Mouse (Mus musculus) forebrain, embryonic 15.5 days (tissue): ENCODE data around the gene Sostdc1. TPM values are rescaled to one million over a fixed set of nuclear protein-coding genes. Genes with fewer than 3 reads are reported as not detected.

Source experiments
- ATAC-seq: fragments of 200-750 bp; cut with Nextera tagmentation; replicated peaks from 2 replicates; pipeline ENCODE4 v1.8.0; 2017; ENCODE audit warnings: mild to moderate bottlenecking, moderate TSS enrichment, moderate library complexity
- H3K27ac ChIP-seq: fragments of 300-500 bp; sonication (generic); replicated peaks from 2 replicates; pipeline ENCODE4 v1.5.1; 2015; ENCODE audit warnings: mild to moderate bottlenecking, inconsistent platforms
- H3K27me3 ChIP-seq: fragments of 300-500 bp; sonication (generic); 2 replicates; pipeline ENCODE4 v1.6.1; 2015; ENCODE audit warnings: inconsistent platforms
- H3K36me3 ChIP-seq: fragments of 300-500 bp; sonication (generic); 2 replicates; pipeline ENCODE4 v1.6.1; 2015; ENCODE audit warnings: mild to moderate bottlenecking, inconsistent platforms
- H3K4me1 ChIP-seq: fragments of 300-500 bp; sonication (generic); 2 replicates; pipeline ENCODE4 v1.6.1; 2015; ENCODE audit warnings: inconsistent platforms
- H3K4me2 ChIP-seq: fragments of 300-500 bp; sonication (generic); replicated peaks from 2 replicates; pipeline ENCODE4 v1.6.1; 2015; ENCODE audit warnings: mild to moderate bottlenecking, inconsistent platforms
- H3K4me3 ChIP-seq: fragments of 300-500 bp; sonication (generic); 2 replicates; pipeline ENCODE4 v1.5.1; 2015; ENCODE audit warnings: mild to moderate bottlenecking, inconsistent platforms
- H3K9ac ChIP-seq: fragments of 300-500 bp; sonication (generic); replicated peaks from 2 replicates; pipeline ENCODE4 v1.6.1; 2015; ENCODE audit warnings: mild to moderate bottlenecking, inconsistent platforms
- H3K9me3 ChIP-seq: fragments of 300-500 bp; sonication (generic); 2 replicates; pipeline ENCODE4 v1.6.1; 2016; ENCODE audit warnings: inconsistent platforms
- WGBS: fragments of 180-500 bp; shearing (Covaris S2); methylation state at CpG from one replicate; pipeline ENCODE4 v1.1.7; 2015; ENCODE audit warnings: mixed read lengths; 5-methylcytosine and 5-hydroxymethylcytosine counted together
- polyA plus RNA-seq: library from polyadenylated mRNA; unstranded; fragments of >200 nt; fragmentation: Nextera tagmentation; extraction: Ambion mirVana; gene quantifications from 2 replicates; pipeline ENCODE4 v1.2.1, GENCODE M21; 2015

Sostdc1 gene
- polyA plus RNA-seq, 1 experiment from 2014 or later = 15.3 TPM

- H3K4me1 ChIP-seq = peaks cover 28% of the 10 kb centered on the region
- H3K27ac ChIP-seq = no peak overlapping the region
- H3K4me3 ChIP-seq = no peak overlapping the region
- no peak for ATAC-seq
- no peaks in the 10 kb centered on the region for H3K36me3 ChIP-seq
- H3K4me2 ChIP-seq = no peak overlapping the region
- no peaks in the 10 kb centered on the region for H3K27me3 ChIP-seq
- no peak overlapping the region for H3K9ac ChIP-seq
- 37% methylated on average over 3 of the region's 3 CpGs for WGBS
- no peaks in the 10 kb centered on the region for H3K9me3 ChIP-seq
Observed at GRCm38 (mm10) chr12:36316056-36316455, 2.1 kb downstream of the Sostdc1 start.

GRCm38 (mm10) chr12:36317036-36317819 lies 3.3 kb downstream of the Sostdc1 start:
- H3K4me1 ChIP-seq = peaks cover 28% of the 10 kb centered on the region
- H3K27ac ChIP-seq = no peak overlapping the region

GRCm38 (mm10) chr12:36317820-36318135 lies 3.8 kb downstream of the Sostdc1 start:
- H3K4me3 ChIP-seq = no peak overlapping the region
- WGBS = 12% methylated on average over 3 of the region's 3 CpGs

More at GRCm38 (mm10) chr12:36317036-36317819, 3.3 kb downstream of the Sostdc1 start:
- Histone ChIP-seq H3K4me2 (peak overlapping the region; percentile 94), H3K27me3 (no peaks in the 10 kb centered on the region), H3K9me3 (no peaks in the 10 kb centered on the region), H3K36me3 (no peaks in the 10 kb centered on the region), H3K9ac (peak overlapping the region; percentile 43), H3K4me3 (peak overlapping the region; percentile 48)
- WGBS = 1% methylated on average over 30 of the region's 30 CpGs
- ATAC-seq = peak; percentile 88

DNA sequence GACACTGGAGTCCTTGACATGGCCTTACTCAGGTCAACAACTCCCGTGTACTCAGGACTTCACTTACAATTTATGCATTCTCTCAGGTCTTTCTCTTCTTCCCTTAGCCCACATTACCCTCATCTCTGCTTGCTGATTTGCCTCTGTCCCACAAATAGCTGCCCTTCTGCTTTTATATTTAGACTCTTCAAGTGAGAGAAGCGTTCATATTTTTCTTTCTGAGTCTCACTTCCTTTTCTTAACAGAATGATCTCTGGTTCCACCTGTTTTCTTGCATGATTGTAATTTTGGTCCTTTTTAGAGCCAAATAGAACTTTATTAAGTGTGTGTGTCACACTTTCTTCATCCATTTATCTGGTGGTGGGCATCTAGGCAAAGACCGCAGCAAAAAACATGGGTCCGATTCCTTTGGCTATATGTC lies 12.2 kb downstream of the Sostdc1 start:
- Histone ChIP-seq H3K36me3 (no peaks in the 10 kb centered on the region), H3K27ac (no peak overlapping the region), H3K4me2 (no peak overlapping the region), H3K27me3 (no peaks in the 10 kb centered on the region), H3K4me3 (no peak overlapping the region), H3K9ac (no peak overlapping the region), H3K4me1 (no peaks in the 10 kb centered on the region), H3K9me3 (no peaks in the 10 kb centered on the region)
- 92% methylated on average over 4 of the region's 4 CpGs for WGBS
- no peak for ATAC-seq

More at GRCm38 (mm10) chr12:36317820-36318135, 3.8 kb downstream of the Sostdc1 start:
- H3K27me3 ChIP-seq = no peaks in the 10 kb centered on the region
- no peaks in the 10 kb centered on the region for H3K36me3 ChIP-seq
- ATAC-seq = no peak
- no peaks in the 10 kb centered on the region for H3K9me3 ChIP-seq
- peak overlapping the region; percentile 94 for H3K4me2 ChIP-seq
- H3K4me1 ChIP-seq = peaks cover 28% of the 10 kb centered on the region
- no peak overlapping the region for H3K9ac ChIP-seq
- no peak overlapping the region for H3K27ac ChIP-seq

GRCm38 (mm10) chr12:36332676-36333075 lies 18.7 kb downstream of the Sostdc1 start:
- ATAC-seq = peak; percentile 51
- no peak overlapping the region for H3K4me3 ChIP-seq

GRCm38 (mm10) chr12:36333837-36334281 lies 19.9 kb downstream of the Sostdc1 start:
- Histone ChIP-seq H3K27ac (no peak overlapping the region), H3K4me2 (no peak overlapping the region), H3K4me3 (no peak overlapping the region), H3K4me1 (no peaks in the 10 kb centered on the region), H3K9ac (no peak overlapping the region), H3K36me3 (no peaks in the 10 kb centered on the region), H3K27me3 (no peaks in the 10 kb centered on the region), H3K9me3 (no peaks in the 10 kb centered on the region)
- WGBS = 82% methylated on average over 9 of the region's 9 CpGs
- ATAC-seq = peak; percentile 46; the same call in 1 of the 2 replicates

More at GRCm38 (mm10) chr12:36332676-36333075, 18.7 kb downstream of the Sostdc1 start:
- Histone ChIP-seq H3K36me3 (no peaks in the 10 kb centered on the region), H3K4me1 (no peaks in the 10 kb centered on the region), H3K27ac (no peak overlapping the region), H3K9ac (no peak overlapping the region), H3K27me3 (no peaks in the 10 kb centered on the region), H3K4me2 (no peak overlapping the region), H3K9me3 (no peaks in the 10 kb centered on the region)
- 85% methylated on average over 1 of the region's 1 CpGs for WGBS

GRCm38 (mm10) chr12:36344131-36344530 lies 30.2 kb downstream of the Sostdc1 start:
- H3K27ac ChIP-seq = no peak overlapping the region
- no peak overlapping the region for H3K9ac ChIP-seq
- 57% methylated on average over 4 of the region's 4 CpGs for WGBS
- no peaks in the 10 kb centered on the region for H3K36me3 ChIP-seq
- no peaks in the 10 kb centered on the region for H3K4me1 ChIP-seq
- H3K4me3 ChIP-seq = no peak overlapping the region
- no peaks in the 10 kb centered on the region for H3K9me3 ChIP-seq
- no peak for ATAC-seq
- H3K27me3 ChIP-seq = no peaks in the 10 kb centered on the region
- H3K4me2 ChIP-seq = no peak overlapping the region

GRCm38 (mm10) chr12:36360064-36360463 lies 46.1 kb downstream of the Sostdc1 start:
- 93% methylated on average over 3 of the region's 3 CpGs for WGBS
- ATAC-seq = no peak
- H3K4me2 ChIP-seq = no peak overlapping the region
- no peaks in the 10 kb centered on the region for H3K36me3 ChIP-seq
- H3K4me1 ChIP-seq = no peaks in the 10 kb centered on the region
- H3K27me3 ChIP-seq = no peaks in the 10 kb centered on the region
- H3K9ac ChIP-seq = no peak overlapping the region
- no peak overlapping the region for H3K4me3 ChIP-seq
- no peaks in the 10 kb centered on the region for H3K9me3 ChIP-seq
- no peak overlapping the region for H3K27ac ChIP-seq

DNA sequence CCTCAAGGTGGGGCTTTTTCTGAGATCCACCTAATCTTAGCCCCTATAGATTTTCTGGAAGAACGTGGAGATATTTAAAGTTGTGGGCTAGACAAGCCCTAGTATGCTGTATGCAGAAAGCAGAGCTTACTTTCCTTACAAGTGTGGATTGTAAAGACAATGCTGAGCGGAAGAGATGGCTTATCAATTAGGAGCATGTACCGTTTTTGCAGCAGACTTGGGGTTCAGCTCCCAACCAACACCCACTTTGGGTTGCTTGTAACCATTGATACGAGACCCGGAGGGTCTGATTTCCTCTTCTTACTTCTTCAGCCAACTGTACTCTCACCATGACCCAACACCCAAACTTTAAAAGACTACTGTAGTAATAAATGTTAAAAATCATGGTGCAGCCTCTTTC lies 46.8 kb downstream of the Sostdc1 start:
- no peaks in the 10 kb centered on the region for H3K9me3 ChIP-seq
- no peak overlapping the region for H3K27ac ChIP-seq
- no peak for ATAC-seq
- no peak overlapping the region for H3K9ac ChIP-seq
- no peaks in the 10 kb centered on the region for H3K27me3 ChIP-seq
- no peaks in the 10 kb centered on the region for H3K4me1 ChIP-seq
- H3K36me3 ChIP-seq = no peaks in the 10 kb centered on the region
- 96% methylated on average over 5 of the region's 5 CpGs for WGBS
- no peak overlapping the region for H3K4me3 ChIP-seq
- no peak overlapping the region for H3K4me2 ChIP-seq

DNA sequence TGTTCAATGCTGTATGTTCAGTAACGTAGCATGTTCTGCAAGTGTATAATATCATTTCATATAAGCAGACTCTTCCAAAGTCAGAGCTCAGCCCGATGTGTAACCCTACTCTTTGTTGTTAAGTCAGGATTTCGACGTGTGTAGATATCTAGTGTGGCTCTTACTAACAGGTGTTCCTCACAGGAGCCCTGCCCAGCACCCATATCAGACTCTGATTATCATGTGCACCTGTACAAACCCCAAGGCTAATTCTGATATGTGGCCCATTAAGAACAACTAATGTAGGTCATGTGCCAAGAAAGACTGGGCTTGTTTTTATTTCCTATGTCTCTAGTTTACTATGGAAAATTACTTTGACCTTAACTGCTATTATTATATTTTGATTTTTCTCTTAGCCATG lies 50.1 kb downstream of the Sostdc1 start:
- no peak overlapping the region for H3K9ac ChIP-seq
- no peaks in the 10 kb centered on the region for H3K27me3 ChIP-seq
- H3K4me1 ChIP-seq = no peaks in the 10 kb centered on the region
- H3K36me3 ChIP-seq = no peaks in the 10 kb centered on the region
- no peak overlapping the region for H3K4me3 ChIP-seq
- 95% methylated on average over 4 of the region's 4 CpGs for WGBS
- no peaks in the 10 kb centered on the region for H3K9me3 ChIP-seq
- H3K4me2 ChIP-seq = no peak overlapping the region
- H3K27ac ChIP-seq = no peak overlapping the region
- no peak for ATAC-seq
